Mouse (Mus musculus): Measurements from ENCODE around the gene E2f2. TPM values are rescaled to one million over a fixed set of nuclear protein-coding genes. Genes with fewer than 3 reads are reported as not detected.

E2f2 gene
- polyA plus RNA-seq, 1 experiment from 2014 or later, result 9.3 TPM

- Histone ChIP-seq H3K27ac (ENCODE audit: low read length) (peak overlapping the region; percentile 92), H3K9me3 (replicated peaks; ENCODE audit: control insufficient read depth, low read length) (no peaks in the 10 kb centered on the region; the same call in 1 of the 2 replicates), H3K27me3 (ENCODE audit: control insufficient read depth, insufficient read depth, low read length) (no peaks in the 10 kb centered on the region), H3K9ac (ENCODE audit: low read length) (peak overlapping the region; percentile 72), H3K4me2 (ENCODE audit: low read depth, low read length) (peak overlapping the region; percentile 82), H3K4me3 (replicated peaks; ENCODE audit: low read length) (peak overlapping the region; percentile 46), H3K4me1 (ENCODE audit: control insufficient read depth, insufficient read depth, low read length) (peaks cover 28% of the 10 kb centered on the region), H3K36me3 (ENCODE audit: control insufficient read depth, insufficient read depth, low read length) (no peaks in the 10 kb centered on the region)
- no peak for ATAC-seq (ENCODE audit: insufficient read depth, low FRiP score)
- 1% methylated on average over 15 of the region's 15 CpGs for WGBS
Measured at GRCm38 (mm10) chr4:136134418-136134977, 37.7 kb upstream of the E2f2 start.

GRCm38 (mm10) chr4:136134978-136135873, 37.0 kb upstream of the E2f2 start:
- no peaks in the 10 kb centered on the region for H3K36me3 ChIP-seq (ENCODE audit: control insufficient read depth, insufficient read depth, low read length)
- WGBS, result 3% methylated on average over 50 of the region's 50 CpGs
- H3K9ac ChIP-seq (ENCODE audit: low read length), result peak overlapping the region; percentile 72
- H3K4me1 ChIP-seq (ENCODE audit: control insufficient read depth, insufficient read depth, low read length), result peaks cover 32% of the 10 kb centered on the region
- H3K4me2 ChIP-seq (ENCODE audit: low read depth, low read length), result peak overlapping the region; percentile 82
- H3K9me3 ChIP-seq (replicated peaks; ENCODE audit: control insufficient read depth, low read length), result no peaks in the 10 kb centered on the region
- peak overlapping the region; percentile 46 for H3K4me3 ChIP-seq (replicated peaks; ENCODE audit: low read length)
- H3K27me3 ChIP-seq (ENCODE audit: control insufficient read depth, insufficient read depth, low read length), result no peaks in the 10 kb centered on the region
- H3K27ac ChIP-seq (ENCODE audit: low read length), result peak overlapping the region; percentile 92
- peak; percentile 70 for ATAC-seq (ENCODE audit: insufficient read depth, low FRiP score)

GRCm38 (mm10) chr4:136135874-136136728, 36.1 kb upstream of the E2f2 start:
- peak overlapping the region; percentile 72 for H3K9ac ChIP-seq (ENCODE audit: low read length)
- H3K4me3 ChIP-seq (replicated peaks; ENCODE audit: low read length), result peak overlapping the region; percentile 46; the same call in 1 of the 2 replicates
- no peak for ATAC-seq (ENCODE audit: insufficient read depth, low FRiP score)
- H3K4me1 ChIP-seq (ENCODE audit: control insufficient read depth, insufficient read depth, low read length), result peaks cover 38% of the 10 kb centered on the region
- no peaks in the 10 kb centered on the region for H3K9me3 ChIP-seq (replicated peaks; ENCODE audit: control insufficient read depth, low read length)
- 43% methylated on average over 9 of the region's 9 CpGs for WGBS
- H3K27me3 ChIP-seq (ENCODE audit: control insufficient read depth, insufficient read depth, low read length), result no peaks in the 10 kb centered on the region
- peak overlapping the region; percentile 92 for H3K27ac ChIP-seq (ENCODE audit: low read length)
- H3K36me3 ChIP-seq (ENCODE audit: control insufficient read depth, insufficient read depth, low read length), result no peaks in the 10 kb centered on the region
- peak overlapping the region; percentile 82 for H3K4me2 ChIP-seq (ENCODE audit: low read depth, low read length)

- Histone ChIP-seq H3K4me3 (replicated peaks; ENCODE audit: low read length) (no peak overlapping the region), H3K9ac (ENCODE audit: low read length) (no peak overlapping the region)
Measured at GRCm38 (mm10) chr4:136139326-136140110, 32.7 kb upstream of the E2f2 start.

GRCm38 (mm10) chr4:136140327-136141250, 31.6 kb upstream of the E2f2 start:
- no peaks in the 10 kb centered on the region for H3K36me3 ChIP-seq (ENCODE audit: control insufficient read depth, insufficient read depth, low read length)
- H3K9me3 ChIP-seq (replicated peaks; ENCODE audit: control insufficient read depth, low read length), result no peaks in the 10 kb centered on the region
- peak overlapping the region; percentile 93 for H3K27ac ChIP-seq (ENCODE audit: low read length)
- peak; percentile 89 for ATAC-seq (ENCODE audit: insufficient read depth, low FRiP score)
- peaks cover 45% of the 10 kb centered on the region for H3K4me1 ChIP-seq (ENCODE audit: control insufficient read depth, insufficient read depth, low read length)
- peak overlapping the region; percentile 38 for H3K4me2 ChIP-seq (ENCODE audit: low read depth, low read length)
- H3K9ac ChIP-seq (ENCODE audit: low read length), result peak overlapping the region; percentile 34
- 6% methylated on average over 31 of the region's 31 CpGs for WGBS
- H3K4me3 ChIP-seq (replicated peaks; ENCODE audit: low read length), result peak overlapping the region; percentile 23
- H3K27me3 ChIP-seq (ENCODE audit: control insufficient read depth, insufficient read depth, low read length), result no peaks in the 10 kb centered on the region

More at GRCm38 (mm10) chr4:136139326-136140110, 32.7 kb upstream of the E2f2 start:
- H3K4me1 ChIP-seq (ENCODE audit: control insufficient read depth, insufficient read depth, low read length), result peaks cover 45% of the 10 kb centered on the region
- H3K4me2 ChIP-seq (ENCODE audit: low read depth, low read length), result peak overlapping the region; percentile 38
- no peak for ATAC-seq (ENCODE audit: insufficient read depth, low FRiP score)
- WGBS, result 46% methylated on average over 17 of the region's 17 CpGs
- H3K27ac ChIP-seq (ENCODE audit: low read length), result peak overlapping the region; percentile 93
- no peaks in the 10 kb centered on the region for H3K27me3 ChIP-seq (ENCODE audit: control insufficient read depth, insufficient read depth, low read length)
- no peaks in the 10 kb centered on the region for H3K9me3 ChIP-seq (replicated peaks; ENCODE audit: control insufficient read depth, low read length)
- no peaks in the 10 kb centered on the region for H3K36me3 ChIP-seq (ENCODE audit: control insufficient read depth, insufficient read depth, low read length)

- Histone ChIP-seq H3K36me3 (ENCODE audit: control insufficient read depth, insufficient read depth, low read length) (no peaks in the 10 kb centered on the region), H3K9me3 (replicated peaks; ENCODE audit: control insufficient read depth, low read length) (no peaks in the 10 kb centered on the region)
- ATAC-seq (ENCODE audit: insufficient read depth, low FRiP score), result no peak
Measured at GRCm38 (mm10) chr4:136142267-136143192, 29.7 kb upstream of the E2f2 start.

GRCm38 (mm10) chr4:136143193-136143976, 28.8 kb upstream of the E2f2 start, which contains the start of gene Id3:
Gene Id3 (plus strand): TSS chr4:136143497.
- H3K4me1 ChIP-seq (ENCODE audit: control insufficient read depth, insufficient read depth, low read length), result peaks cover 54% of the 10 kb centered on the region

More at GRCm38 (mm10) chr4:136142267-136143192, 29.7 kb upstream of the E2f2 start:
- Histone ChIP-seq H3K4me1 (ENCODE audit: control insufficient read depth, insufficient read depth, low read length) (peaks cover 52% of the 10 kb centered on the region), H3K4me2 (ENCODE audit: low read depth, low read length) (peak overlapping the region; percentile 80), H3K27ac (ENCODE audit: low read length) (peak overlapping the region; percentile 95), H3K9ac (ENCODE audit: low read length) (peak overlapping the region; percentile 64), H3K4me3 (replicated peaks; ENCODE audit: low read length) (peak overlapping the region; percentile 88), H3K27me3 (ENCODE audit: control insufficient read depth, insufficient read depth, low read length) (no peaks in the 10 kb centered on the region)
- 8% methylated on average over 17 of the region's 17 CpGs for WGBS

More at GRCm38 (mm10) chr4:136143193-136143976, 28.8 kb upstream of the E2f2 start, which contains the start of gene Id3:
- Histone ChIP-seq H3K9me3 (replicated peaks; ENCODE audit: control insufficient read depth, low read length) (no peaks in the 10 kb centered on the region), H3K4me2 (ENCODE audit: low read depth, low read length) (peak within 1 kb of the TSS; percentile 80), H3K36me3 (ENCODE audit: control insufficient read depth, insufficient read depth, low read length) (no peaks in the 10 kb centered on the region), H3K4me3 (replicated peaks; ENCODE audit: low read length) (peak within 1 kb of the TSS; percentile 88), H3K27me3 (ENCODE audit: control insufficient read depth, insufficient read depth, low read length) (no peaks in the 10 kb centered on the region), H3K27ac (ENCODE audit: low read length) (peak within 1 kb of the TSS; percentile 95), H3K9ac (ENCODE audit: low read length) (peak within 1 kb of the TSS; percentile 93)
- under 1% methylated on average over 39 of the region's 39 CpGs for WGBS
- ATAC-seq (ENCODE audit: insufficient read depth, low FRiP score), result peak; percentile 90
